Mouse (Mus musculus): ENCODE measurements around the gene Zdhhc21. TPM values are rescaled to one million over a fixed set of nuclear protein-coding genes. Genes with fewer than 3 reads are reported as not detected.

Gene Zdhhc21
- polyA plus RNA-seq, 1 experiment from 2014 or later, result 20.2 TPM

- no peaks in the 10 kb centered on the region for H3K27me3 ChIP-seq (ENCODE audit: control insufficient read depth, insufficient read depth, low read length)
- H3K9ac ChIP-seq (replicated peaks; ENCODE audit: low read depth, low read length), result no peak overlapping the region
- ATAC-seq (ENCODE audit: insufficient number of reproducible peaks, insufficient read depth, low FRiP score, low read depth), result 0 out of 2 replicates have a peak, but pooled peaks have one; percentile 42
- no peak overlapping the region for H3K4me3 ChIP-seq (ENCODE audit: low read depth, low read length)
- H3K4me2 ChIP-seq (replicated peaks; ENCODE audit: low read depth, low read length), result no peak overlapping the region
- no peaks in the 10 kb centered on the region for H3K36me3 ChIP-seq (ENCODE audit: control insufficient read depth, insufficient read depth, low read length)
- peaks cover 17% of the 10 kb centered on the region for H3K4me1 ChIP-seq (ENCODE audit: control insufficient read depth, insufficient read depth, low read length)
- peak overlapping the region; percentile 72 for H3K27ac ChIP-seq (ENCODE audit: low read length)
- H3K9me3 ChIP-seq (ENCODE audit: control insufficient read depth, low read depth, low read length), result no peaks in the 10 kb centered on the region
- WGBS, result 53% methylated on average over 4 of the region's 4 CpGs
Measured at GRCm38 (mm10) chr4:82872548-82872947, 12.8 kb upstream of the Zdhhc21 start.

- peak; percentile 53; the same call in 1 of the 2 replicates for ATAC-seq (ENCODE audit: insufficient number of reproducible peaks, insufficient read depth, low FRiP score, low read depth)
- H3K27me3 ChIP-seq (ENCODE audit: control insufficient read depth, insufficient read depth, low read length), result no peaks in the 10 kb centered on the region
- H3K4me1 ChIP-seq (ENCODE audit: control insufficient read depth, insufficient read depth, low read length), result peaks cover 17% of the 10 kb centered on the region
- H3K27ac ChIP-seq (ENCODE audit: low read length), result peak overlapping the region; percentile 72; the same call in 1 of the 2 replicates
- H3K4me2 ChIP-seq (replicated peaks; ENCODE audit: low read depth, low read length), result no peak overlapping the region
- no peaks in the 10 kb centered on the region for H3K9me3 ChIP-seq (ENCODE audit: control insufficient read depth, low read depth, low read length)
- H3K9ac ChIP-seq (replicated peaks; ENCODE audit: low read depth, low read length), result no peak overlapping the region
- H3K36me3 ChIP-seq (ENCODE audit: control insufficient read depth, insufficient read depth, low read length), result no peaks in the 10 kb centered on the region
- 32% methylated on average over 6 of the region's 6 CpGs for WGBS
- H3K4me3 ChIP-seq (ENCODE audit: low read depth, low read length), result no peak overlapping the region
Measured at GRCm38 (mm10) chr4:82872121-82872520, 12.4 kb upstream of the Zdhhc21 start.

DNA sequence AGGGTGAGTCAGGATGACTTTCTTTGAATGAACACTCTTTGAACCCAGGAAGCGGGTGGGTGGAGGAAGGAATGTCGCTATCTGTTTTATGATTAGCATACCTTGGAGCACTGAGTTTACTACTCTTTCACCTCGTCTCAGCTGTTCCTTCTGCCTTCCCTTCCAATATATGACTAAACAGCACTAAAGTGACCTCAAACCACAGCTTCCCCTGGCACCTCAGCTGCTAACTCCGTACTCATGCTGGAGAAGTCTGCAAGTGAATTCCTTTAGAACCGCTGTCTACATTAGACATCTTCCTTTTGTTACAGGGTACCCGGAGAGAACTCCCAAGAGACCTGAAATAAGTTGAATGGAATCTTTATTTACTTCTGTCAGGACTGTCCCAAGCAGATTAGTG, 11.2 kb upstream of the Zdhhc21 start:
- Histone ChIP-seq H3K27ac (ENCODE audit: low read length) (no peak overlapping the region), H3K4me1 (ENCODE audit: control insufficient read depth, insufficient read depth, low read length) (peaks cover 17% of the 10 kb centered on the region), H3K4me3 (ENCODE audit: low read depth, low read length) (no peak overlapping the region), H3K27me3 (ENCODE audit: control insufficient read depth, insufficient read depth, low read length) (no peaks in the 10 kb centered on the region), H3K9ac (replicated peaks; ENCODE audit: low read depth, low read length) (no peak overlapping the region), H3K36me3 (ENCODE audit: control insufficient read depth, insufficient read depth, low read length) (no peaks in the 10 kb centered on the region), H3K9me3 (ENCODE audit: control insufficient read depth, low read depth, low read length) (no peaks in the 10 kb centered on the region), H3K4me2 (replicated peaks; ENCODE audit: low read depth, low read length) (no peak overlapping the region)
- no peak for ATAC-seq (ENCODE audit: insufficient number of reproducible peaks, insufficient read depth, low FRiP score, low read depth)
- 73% methylated on average over 6 of the region's 6 CpGs for WGBS

DNA sequence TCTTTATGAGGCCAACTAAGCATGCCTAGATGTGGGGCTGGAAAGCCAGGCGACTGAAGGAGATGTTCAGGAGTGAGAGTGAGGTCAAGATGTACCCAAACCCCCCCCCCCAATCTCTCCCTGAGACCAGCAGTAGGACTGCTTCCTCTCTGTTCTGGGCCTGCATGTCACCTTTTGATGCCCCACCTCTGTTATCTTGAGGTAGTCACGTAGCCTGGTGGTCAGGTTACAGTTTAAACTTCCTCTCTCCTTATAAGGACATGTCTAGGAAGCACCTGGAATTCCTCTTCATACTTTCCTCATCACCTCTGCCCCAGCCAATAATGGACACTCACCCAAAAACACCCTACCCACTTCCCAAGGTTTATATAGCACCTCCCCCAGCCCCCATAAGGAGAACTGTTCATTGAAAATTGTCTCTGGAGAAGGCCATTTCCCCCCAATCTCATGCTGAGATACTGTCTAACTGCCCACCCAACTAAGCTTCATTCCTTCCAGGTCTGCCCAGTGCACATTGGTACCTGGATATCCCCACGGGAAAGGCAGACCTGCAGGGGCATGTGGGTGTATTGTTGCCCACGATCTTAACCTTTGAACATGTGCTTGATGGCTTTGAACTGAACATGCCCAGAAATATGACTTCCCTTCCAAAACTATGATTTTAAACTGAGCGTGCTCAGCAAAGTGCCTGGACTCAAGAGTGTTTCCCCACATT, 8.1 kb upstream of the Zdhhc21 start:
- H3K9me3 ChIP-seq (ENCODE audit: control insufficient read depth, low read depth, low read length), result no peaks in the 10 kb centered on the region
- no peaks in the 10 kb centered on the region for H3K27me3 ChIP-seq (ENCODE audit: control insufficient read depth, insufficient read depth, low read length)
- no peak overlapping the region for H3K9ac ChIP-seq (replicated peaks; ENCODE audit: low read depth, low read length)
- 75% methylated on average over 5 of the region's 5 CpGs for WGBS
- no peak for ATAC-seq (ENCODE audit: insufficient number of reproducible peaks, insufficient read depth, low FRiP score, low read depth)
- no peak overlapping the region for H3K4me3 ChIP-seq (ENCODE audit: low read depth, low read length)
- H3K4me1 ChIP-seq (ENCODE audit: control insufficient read depth, insufficient read depth, low read length), result peaks cover 9% of the 10 kb centered on the region
- H3K4me2 ChIP-seq (replicated peaks; ENCODE audit: low read depth, low read length), result no peak overlapping the region
- H3K36me3 ChIP-seq (ENCODE audit: control insufficient read depth, insufficient read depth, low read length), result no peaks in the 10 kb centered on the region
- no peak overlapping the region for H3K27ac ChIP-seq (ENCODE audit: low read length)

GRCm38 (mm10) chr4:82867111-82867510, 7.4 kb upstream of the Zdhhc21 start:
- Histone ChIP-seq H3K4me3 (ENCODE audit: low read depth, low read length) (no peak overlapping the region), H3K36me3 (ENCODE audit: control insufficient read depth, insufficient read depth, low read length) (no peaks in the 10 kb centered on the region), H3K9me3 (ENCODE audit: control insufficient read depth, low read depth, low read length) (no peaks in the 10 kb centered on the region), H3K27ac (ENCODE audit: low read length) (no peak overlapping the region; the same call in 1 of the 2 replicates), H3K9ac (replicated peaks; ENCODE audit: low read depth, low read length) (no peak overlapping the region), H3K4me1 (ENCODE audit: control insufficient read depth, insufficient read depth, low read length) (peaks cover 1% of the 10 kb centered on the region; the same call in 1 of the 2 replicates), H3K27me3 (ENCODE audit: control insufficient read depth, insufficient read depth, low read length) (no peaks in the 10 kb centered on the region), H3K4me2 (replicated peaks; ENCODE audit: low read depth, low read length) (no peak overlapping the region)
- ATAC-seq (ENCODE audit: insufficient number of reproducible peaks, insufficient read depth, low FRiP score, low read depth), result no peak
- 47% methylated on average over 4 of the region's 4 CpGs for WGBS

DNA sequence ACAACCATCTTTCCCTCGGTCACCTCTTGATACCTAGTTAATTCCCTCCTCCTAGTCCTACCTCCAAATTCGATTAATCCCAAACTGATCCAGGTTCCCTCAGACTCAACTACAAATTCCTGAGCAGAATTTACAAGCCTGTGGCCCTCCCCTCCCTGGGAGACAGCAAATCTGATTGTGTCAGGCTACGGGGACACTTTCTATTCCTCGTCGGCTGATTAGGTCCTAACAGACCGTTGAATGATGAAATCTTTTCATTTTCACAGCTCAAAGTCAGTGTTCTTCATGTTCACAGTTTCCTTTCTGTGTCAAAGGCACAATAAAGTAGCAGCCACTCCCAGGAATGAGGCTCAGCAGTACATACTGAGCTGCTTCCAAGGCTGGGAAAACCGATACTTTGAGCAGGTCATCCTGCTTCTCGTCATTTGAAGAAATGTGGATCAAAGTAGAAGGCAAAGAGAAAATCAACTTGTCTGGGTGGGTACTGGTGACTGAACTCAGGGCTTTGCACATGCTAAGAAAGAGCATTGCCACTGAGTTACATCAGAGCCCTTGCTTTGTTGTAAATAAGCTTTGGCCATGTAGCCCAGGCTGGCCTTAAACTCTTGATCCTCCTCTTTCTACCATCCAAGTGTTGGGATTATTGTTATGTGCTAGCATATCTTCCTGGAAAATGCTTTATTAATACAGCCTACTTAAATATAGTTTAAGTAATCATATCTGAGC, 5.4 kb upstream of the Zdhhc21 start:
- Histone ChIP-seq H3K27ac (ENCODE audit: low read length) (no peak overlapping the region), H3K9me3 (ENCODE audit: control insufficient read depth, low read depth, low read length) (no peaks in the 10 kb centered on the region), H3K9ac (replicated peaks; ENCODE audit: low read depth, low read length) (no peak overlapping the region), H3K4me2 (replicated peaks; ENCODE audit: low read depth, low read length) (no peak overlapping the region), H3K4me1 (ENCODE audit: control insufficient read depth, insufficient read depth, low read length) (no peaks in the 10 kb centered on the region), H3K36me3 (ENCODE audit: control insufficient read depth, insufficient read depth, low read length) (no peaks in the 10 kb centered on the region), H3K4me3 (ENCODE audit: low read depth, low read length) (no peak overlapping the region), H3K27me3 (ENCODE audit: control insufficient read depth, insufficient read depth, low read length) (no peaks in the 10 kb centered on the region)
- ATAC-seq (ENCODE audit: insufficient number of reproducible peaks, insufficient read depth, low FRiP score, low read depth), result no peak
- 80% methylated on average over 8 of the region's 8 CpGs for WGBS

GRCm38 (mm10) chr4:82863316-82863715, 3.6 kb upstream of the Zdhhc21 start:
- no peak for ATAC-seq (ENCODE audit: insufficient number of reproducible peaks, insufficient read depth, low FRiP score, low read depth)
- H3K36me3 ChIP-seq (ENCODE audit: control insufficient read depth, insufficient read depth, low read length), result no peaks in the 10 kb centered on the region
- no peaks in the 10 kb centered on the region for H3K27me3 ChIP-seq (ENCODE audit: control insufficient read depth, insufficient read depth, low read length)
- H3K9me3 ChIP-seq (ENCODE audit: control insufficient read depth, low read depth, low read length), result no peaks in the 10 kb centered on the region
- H3K4me3 ChIP-seq (ENCODE audit: low read depth, low read length), result no peak overlapping the region
- no peak overlapping the region for H3K27ac ChIP-seq (ENCODE audit: low read length)
- WGBS, result 91% methylated on average over 8 of the region's 8 CpGs
- H3K4me2 ChIP-seq (replicated peaks; ENCODE audit: low read depth, low read length), result no peak overlapping the region
- no peak overlapping the region for H3K9ac ChIP-seq (replicated peaks; ENCODE audit: low read depth, low read length)
- H3K4me1 ChIP-seq (ENCODE audit: control insufficient read depth, insufficient read depth, low read length), result no peaks in the 10 kb centered on the region

GRCm38 (mm10) chr4:82861451-82861850, 1.7 kb upstream of the Zdhhc21 start:
- WGBS, result 95% methylated on average over 2 of the region's 2 CpGs
- H3K4me2 ChIP-seq (replicated peaks; ENCODE audit: low read depth, low read length), result no peak overlapping the region
- H3K4me3 ChIP-seq (ENCODE audit: low read depth, low read length), result no peak overlapping the region
- H3K36me3 ChIP-seq (ENCODE audit: control insufficient read depth, insufficient read depth, low read length), result no peaks in the 10 kb centered on the region
- no peak overlapping the region for H3K27ac ChIP-seq (ENCODE audit: low read length)
- no peak overlapping the region for H3K9ac ChIP-seq (replicated peaks; ENCODE audit: low read depth, low read length)
- no peaks in the 10 kb centered on the region for H3K27me3 ChIP-seq (ENCODE audit: control insufficient read depth, insufficient read depth, low read length)
- H3K9me3 ChIP-seq (ENCODE audit: control insufficient read depth, low read depth, low read length), result no peaks in the 10 kb centered on the region
- H3K4me1 ChIP-seq (ENCODE audit: control insufficient read depth, insufficient read depth, low read length), result no peaks in the 10 kb centered on the region
- ATAC-seq (ENCODE audit: insufficient number of reproducible peaks, insufficient read depth, low FRiP score, low read depth), result no peak
